Mouse (Mus musculus) liver, adult 2 months (tissue): Measurements from ENCODE around the gene Ttll5.

Source experiments
- CTCF ChIP-seq: fragments of 200-500 bp; IDR thresholded peaks from 2 replicates; pipeline ENCODE4 v1.5.1; 2011; ENCODE audit warnings: low read depth, low read length, control low read depth
- POLR2A ChIP-seq: fragments of 200-500 bp; IDR thresholded peaks from 2 replicates; pipeline ENCODE4 v1.6.1; 2011; ENCODE audit warnings: low read length, control low read depth; ENCODE audit not compliant: insufficient read depth; ENCODE audit errors: extremely low read depth

- no peak for TF ChIP-seq POLR2A
- no peak for TF ChIP-seq CTCF
These were observed 45.0 kb downstream of the Ttll5 start for GRCm38 (mm10) chr12:85869423-85869822.
